Mouse (Mus musculus) adrenal gland, adult 18-20 months (tissue): ENCODE data around the gene Rfx8. TPM values are rescaled to one million over a fixed set of nuclear protein-coding genes. Genes with fewer than 3 reads are reported as not detected.

Experiments
- DNase-seq, 2 experiments: peaks; one replicate each; pipeline ENCODE4 v3.0.0; 2021 to 2022; ENCODE audit warnings: low spot score in 2 of 2
- long read RNA-seq, 2 experiments: library from polyadenylated mRNA; stranded (forward); transcript quantifications; one replicate each; pipeline ENCODE4 v2.0.0; 2021
- total RNA-seq, 2 experiments: library from RNA; stranded (reverse); gene quantifications; 1 replicate in 1 of 2; 2 replicates in 1 of 2; pipeline ENCODE4 v1.2.3; 2021

The Rfx8 gene
- not detected for total RNA-seq
- long read RNA-seq, experiment 1: 0 reads
- long read RNA-seq, experiment 2: 0 reads

- DNase-seq: peak in 1 of 2 experiments; percentile 25
These were observed at the start of gene Rfx8 for GRCm38 (mm10) chr1:39720632-39721350. Gene Rfx8 (minus strand): TSS chr1:39720997.

DNA sequence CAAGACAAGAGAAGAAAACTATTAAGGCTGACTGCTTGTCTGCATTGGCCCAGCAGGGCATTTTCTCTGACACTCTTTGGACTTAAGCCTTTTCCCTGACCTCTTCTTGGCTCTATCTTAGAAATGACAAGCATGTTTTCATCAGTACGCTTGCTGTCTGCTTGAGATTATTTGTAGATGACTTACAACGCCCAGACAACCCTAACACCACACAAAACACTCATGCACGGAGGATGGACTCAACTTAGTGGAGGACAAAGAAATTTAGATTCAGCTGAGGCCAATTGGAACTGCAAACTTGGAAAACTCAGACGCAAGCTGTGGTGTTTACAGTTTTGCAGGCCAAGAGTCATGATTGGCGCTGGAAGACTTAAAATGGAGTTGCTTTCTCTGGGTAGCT is 49.6 kb upstream of the Rfx8 start:
- no peak for DNase-seq

- DNase-seq: no peak
These were observed 47.2 kb upstream of the Rfx8 start for GRCm38 (mm10) chr1:39768017-39768416.

- no peak for DNase-seq
These were observed 45.2 kb upstream of the Rfx8 start for GRCm38 (mm10) chr1:39765854-39766493.

DNA sequence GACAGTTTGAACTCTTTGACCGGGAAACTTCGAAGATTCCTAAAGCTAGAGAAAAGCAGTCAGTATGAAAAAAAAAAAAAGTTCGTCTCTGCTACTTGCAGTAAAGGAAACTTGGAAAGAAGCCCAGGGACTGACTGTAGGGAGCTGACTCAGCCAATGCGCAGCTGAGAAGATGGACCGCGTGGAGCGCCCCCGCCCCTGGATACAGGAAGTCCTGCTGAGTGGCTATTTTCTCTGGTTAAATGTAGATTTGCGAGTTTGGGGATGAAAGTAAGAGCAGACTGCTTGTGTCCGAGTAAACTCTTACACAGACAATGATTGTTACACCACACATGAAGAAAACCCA is 41.2 kb upstream of the Rfx8 start:
- DNase-seq: peak; percentile 63 to 66

- peak; percentile 45 to 55 for DNase-seq
These were observed 40.6 kb upstream of the Rfx8 start for GRCm38 (mm10) chr1:39761211-39762024.

DNA sequence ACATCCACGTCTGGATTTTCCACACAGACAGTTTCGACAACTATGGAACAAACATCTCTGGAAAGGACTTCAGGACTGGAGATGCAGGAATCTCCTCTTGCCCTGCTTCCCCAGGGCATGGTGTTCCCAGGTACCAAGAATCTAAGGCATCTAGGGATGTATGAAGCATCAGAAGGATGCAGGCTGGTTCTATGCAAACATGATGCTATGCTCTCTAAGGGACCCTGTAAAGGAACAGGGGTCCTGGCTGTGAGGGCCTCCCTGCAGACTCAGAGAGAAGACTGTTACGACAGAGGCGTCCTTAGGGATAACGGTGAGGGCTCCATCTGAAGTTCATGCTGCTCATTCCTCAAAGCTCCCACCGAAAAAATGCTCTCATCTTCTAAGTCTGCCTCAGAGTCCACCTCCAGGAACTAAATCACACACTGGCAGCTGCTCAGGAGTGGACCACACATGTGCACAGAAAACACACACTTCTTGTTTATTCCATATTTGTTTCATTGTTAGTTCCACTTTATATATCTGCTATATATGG is 39.5 kb upstream of the Rfx8 start:
- DNase-seq: no peak

GRCm38 (mm10) chr1:39759231-39760175 is 38.7 kb upstream of the Rfx8 start:
- peak in 1 of 2 experiments; percentile 36 for DNase-seq

GRCm38 (mm10) chr1:39758244-39758643 is 37.4 kb upstream of the Rfx8 start:
- no peak for DNase-seq

- no peak for DNase-seq
These were observed 36.2 kb upstream of the Rfx8 start for GRCm38 (mm10) chr1:39756952-39757351.

DNA sequence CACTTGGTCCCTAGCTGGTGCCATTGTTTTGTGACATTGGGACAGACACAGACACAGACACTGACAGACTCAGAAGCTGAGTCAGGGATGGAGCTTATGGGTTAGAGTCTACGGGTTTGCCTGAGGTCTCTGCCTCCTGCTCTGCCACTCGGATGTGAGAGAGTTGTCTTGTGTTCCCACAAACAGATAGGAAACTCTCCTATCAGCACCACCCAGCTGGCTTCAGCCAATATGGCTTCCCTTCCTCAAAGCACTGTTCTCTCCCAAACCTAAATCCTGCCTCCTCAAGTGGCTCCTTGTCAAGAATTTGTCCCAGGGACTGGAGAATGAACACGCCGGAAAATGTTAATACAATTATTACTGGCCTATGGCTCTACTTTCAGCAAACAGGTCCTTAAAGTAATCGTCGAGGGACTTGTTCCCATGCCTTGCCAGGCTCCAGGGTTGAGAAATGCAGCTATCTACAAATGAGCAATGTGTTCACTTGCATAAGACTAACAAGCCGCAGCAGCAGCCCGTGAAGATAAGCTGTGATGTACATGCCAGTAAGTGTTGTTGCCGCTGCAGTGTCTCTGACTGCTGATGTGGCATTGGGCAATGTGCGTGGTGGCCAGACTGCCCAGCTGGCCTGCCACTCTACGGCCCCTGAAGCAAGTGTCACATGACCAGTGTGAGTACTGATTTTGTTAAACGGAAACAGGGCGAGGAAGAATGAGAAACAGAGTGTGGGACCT is 33.6 kb upstream of the Rfx8 start:
- no peak for DNase-seq

- no peak for DNase-seq
These were observed 30.7 kb upstream of the Rfx8 start for GRCm38 (mm10) chr1:39751537-39751936.

DNA sequence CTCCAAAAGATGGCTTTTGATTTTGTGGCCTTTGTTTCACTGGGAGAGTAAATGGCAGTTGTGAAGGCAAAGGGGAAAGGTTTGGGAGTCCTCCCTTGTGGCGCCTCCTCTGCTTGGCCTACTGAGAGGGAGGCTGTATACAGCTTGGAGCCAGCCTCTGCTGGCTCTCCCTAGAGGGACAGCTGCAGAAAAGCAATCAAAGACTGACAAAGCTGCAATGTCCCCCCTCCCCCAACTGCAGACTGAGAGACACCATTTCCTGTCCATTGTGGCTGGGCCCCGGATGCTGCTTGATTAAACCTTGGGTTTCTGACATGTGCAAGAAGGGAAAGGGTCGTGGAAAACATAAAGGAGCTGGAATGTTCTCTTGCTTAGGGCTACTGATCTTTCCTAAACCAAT is 28.9 kb upstream of the Rfx8 start:
- DNase-seq: no peak

GRCm38 (mm10) chr1:39749214-39749613 is 28.4 kb upstream of the Rfx8 start:
- no peak for DNase-seq

- DNase-seq: no peak
These were observed 27.9 kb upstream of the Rfx8 start for GRCm38 (mm10) chr1:39748666-39749065.

DNA sequence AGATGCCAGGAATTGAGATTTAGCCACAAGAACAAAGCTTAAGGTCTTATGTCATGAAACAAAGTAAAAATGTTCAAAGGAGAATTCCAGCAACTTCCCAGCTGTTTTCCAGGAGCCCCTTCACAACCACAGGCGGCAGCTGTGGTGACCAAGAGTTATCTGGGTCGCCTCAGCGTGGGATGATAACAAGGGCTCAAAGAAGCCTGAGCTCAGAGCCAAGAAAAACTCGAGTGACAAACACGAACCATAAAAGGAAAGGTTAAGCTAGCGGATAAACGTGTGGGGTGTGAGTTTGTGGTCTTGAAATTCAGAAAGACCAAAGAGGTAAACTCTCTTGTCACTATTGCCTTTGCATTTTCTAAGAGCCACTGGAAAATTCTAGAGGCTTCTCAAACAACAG is 25.7 kb upstream of the Rfx8 start:
- DNase-seq: no peak

DNA sequence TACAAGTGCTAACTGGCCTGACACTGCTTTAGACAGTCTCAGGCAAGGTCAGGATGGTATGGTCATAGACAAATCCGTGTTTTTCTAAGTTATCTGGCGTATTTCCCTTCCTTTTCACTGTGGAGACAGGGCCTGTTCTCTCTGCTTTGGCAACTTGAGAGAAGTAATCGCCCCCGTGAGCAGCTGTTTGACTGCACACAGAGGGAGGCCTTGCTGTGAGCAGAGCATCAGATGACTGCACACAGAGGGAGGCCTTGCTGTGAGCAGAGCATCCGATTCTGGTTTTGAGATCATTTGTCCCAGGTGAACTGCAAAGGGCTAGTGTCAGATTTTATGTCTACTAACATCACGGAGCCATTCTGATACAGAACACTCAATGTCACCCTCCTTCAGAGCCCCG is 20.2 kb upstream of the Rfx8 start:
- DNase-seq: no peak

DNA sequence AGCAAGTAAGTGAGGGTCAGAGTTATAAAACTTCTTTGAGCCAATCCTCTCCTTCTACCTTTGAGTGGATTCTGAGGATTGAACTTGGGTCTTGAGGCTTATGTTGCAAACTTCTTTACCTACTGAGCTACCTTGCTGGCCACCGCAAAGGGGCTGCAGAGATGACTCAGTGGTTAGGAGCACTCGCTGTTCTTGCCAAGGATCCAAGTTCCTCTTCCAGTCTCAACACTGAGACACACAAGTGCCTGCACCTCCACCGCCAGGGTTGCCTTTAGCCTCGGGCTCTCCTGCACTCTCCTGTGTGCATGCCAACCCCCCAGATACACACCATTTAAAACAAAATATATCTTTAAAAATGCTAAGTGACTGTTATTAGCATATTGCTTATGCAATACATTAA is 19.2 kb upstream of the Rfx8 start:
- no peak for DNase-seq

DNA sequence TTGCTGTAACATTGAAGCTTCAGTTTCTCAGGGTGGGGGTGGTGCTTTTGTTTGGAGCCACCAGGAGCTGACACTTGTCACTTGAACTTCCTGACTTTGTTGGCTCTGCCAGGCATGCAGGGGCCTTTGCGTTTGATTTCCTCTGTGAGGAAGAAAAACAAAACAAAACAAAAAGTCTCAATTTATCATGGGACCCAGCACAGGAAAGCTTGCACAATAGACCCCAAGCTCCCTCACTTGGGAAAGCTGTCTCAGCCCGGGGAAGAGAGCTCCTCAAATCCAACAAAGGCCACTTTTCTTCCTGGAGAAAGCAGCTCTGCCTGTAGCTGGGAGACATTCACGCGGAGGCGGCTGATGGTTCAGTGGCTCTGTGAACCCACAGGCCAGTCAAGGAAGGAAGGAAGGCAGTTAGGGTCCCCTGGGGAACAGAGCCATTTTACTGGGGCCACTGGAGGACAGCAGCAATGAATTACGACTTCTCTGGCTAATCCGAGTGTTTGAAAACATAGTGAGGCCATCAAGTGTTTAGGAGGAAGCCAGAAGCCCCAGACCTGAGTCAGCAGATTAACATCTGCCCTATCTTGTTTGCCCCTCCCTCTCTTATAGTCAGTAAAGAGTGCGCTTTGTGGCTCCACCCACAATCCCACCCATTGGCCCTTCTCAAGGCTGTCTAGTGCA is 15.3 kb upstream of the Rfx8 start:
- DNase-seq: no peak
